Mouse (Mus musculus): ENCODE results near the gene Utp11. TPM values are rescaled to one million over a fixed set of nuclear protein-coding genes. Genes with fewer than 3 reads are reported as not detected.

The Utp11 gene
- total RNA-seq, 2 experiments from 2014 or later, result 15.9 to 16.9 TPM

GRCm38 (mm10) chr4:124672347-124673320 lies 20.8 kb downstream of the Utp11 start:
- DNase-seq, result peak in 1 of 2 experiments; percentile 34

DNA sequence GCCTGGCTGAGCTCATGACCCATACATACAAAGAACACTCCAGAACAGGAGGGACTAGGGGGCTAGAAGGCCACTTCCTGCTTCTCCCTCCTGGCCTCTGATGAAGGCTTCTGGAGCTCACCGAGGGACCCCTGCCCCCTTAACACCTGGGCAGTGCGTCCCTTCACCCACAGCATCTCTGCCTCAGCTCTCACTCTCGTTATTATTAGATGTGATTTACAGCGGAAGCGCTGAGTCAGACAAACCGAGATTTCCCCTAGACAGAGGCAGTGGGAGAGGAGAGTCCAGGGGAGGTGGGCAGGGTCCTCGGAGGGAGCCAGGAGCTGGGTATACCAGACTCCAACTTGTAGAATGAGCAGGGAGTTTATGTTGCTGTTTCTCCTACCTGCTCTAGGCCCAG lies 21.8 kb downstream of the Utp11 start:
- DNase-seq, result no peak

DNA sequence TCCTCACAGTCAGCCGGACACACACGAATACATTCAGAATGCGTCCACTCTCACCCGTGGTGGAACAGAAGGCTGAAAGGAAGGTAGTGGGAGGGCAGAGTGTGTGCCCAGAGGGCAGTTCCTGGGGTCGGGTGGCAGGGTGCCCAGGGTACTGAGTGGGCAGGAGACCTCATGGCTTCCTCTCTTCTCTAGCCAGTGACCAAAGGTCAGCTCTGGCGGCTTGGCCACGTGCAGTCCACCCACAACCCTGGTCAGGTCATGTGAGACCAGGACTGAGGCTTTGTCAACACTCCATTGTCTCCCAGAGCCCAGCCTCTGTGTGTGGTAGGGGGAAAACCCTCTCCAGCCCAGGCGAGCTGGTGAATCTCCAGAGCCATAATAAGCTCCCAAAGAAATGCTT lies 23.2 kb downstream of the Utp11 start:
- no peak for DNase-seq

GRCm38 (mm10) chr4:124668078-124668477 lies 25.3 kb downstream of the Utp11 start:
- DNase-seq, result no peak

- no peak for DNase-seq
Measured at GRCm38 (mm10) chr4:124667476-124668033, 25.8 kb downstream of the Utp11 start.

DNA sequence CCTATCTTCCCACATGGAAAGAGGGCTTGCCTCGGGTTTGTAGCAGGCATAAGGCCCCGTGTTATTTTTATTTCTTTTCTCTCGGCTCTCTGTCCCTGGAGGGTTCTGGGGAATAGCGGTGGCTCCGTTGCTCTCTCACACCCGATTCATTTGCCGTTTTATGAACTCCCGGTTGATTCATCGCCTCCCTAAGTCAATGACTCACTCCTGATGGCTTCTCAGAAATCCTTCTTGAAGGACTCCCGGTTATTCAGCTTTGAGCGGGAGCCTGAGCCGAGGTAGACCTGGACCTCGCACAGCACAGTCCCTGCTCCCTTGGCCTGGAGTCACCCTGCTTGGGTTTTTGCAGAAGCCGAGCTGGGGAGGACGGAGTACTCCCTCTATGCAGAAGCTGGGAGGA lies 28.8 kb downstream of the Utp11 start:
- no peak for DNase-seq

GRCm38 (mm10) chr4:124664185-124664584 lies 29.2 kb downstream of the Utp11 start:
- DNase-seq, result no peak

DNA sequence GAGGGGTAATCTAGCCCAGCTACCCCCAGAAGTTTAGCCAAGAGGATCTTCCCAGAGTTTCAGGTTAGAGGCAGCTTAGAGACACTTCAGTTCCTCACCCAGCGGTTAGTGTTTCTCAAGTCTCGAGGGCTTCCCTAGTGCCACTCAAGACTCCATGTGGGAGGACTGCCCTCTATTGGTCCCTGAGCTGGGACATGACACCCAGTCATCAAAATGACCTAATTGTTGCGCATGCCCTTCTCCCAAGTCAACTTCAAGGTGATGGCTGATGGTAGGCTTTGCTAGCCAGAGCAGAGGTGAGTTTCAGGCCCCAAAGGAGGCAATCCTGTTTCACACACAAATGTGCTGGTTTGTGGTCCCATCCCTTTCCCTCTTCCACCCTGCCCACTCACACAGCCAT lies 30.4 kb downstream of the Utp11 start:
- no peak for DNase-seq

GRCm38 (mm10) chr4:124660603-124661002 lies 32.8 kb downstream of the Utp11 start:
- DNase-seq, result no peak

DNA sequence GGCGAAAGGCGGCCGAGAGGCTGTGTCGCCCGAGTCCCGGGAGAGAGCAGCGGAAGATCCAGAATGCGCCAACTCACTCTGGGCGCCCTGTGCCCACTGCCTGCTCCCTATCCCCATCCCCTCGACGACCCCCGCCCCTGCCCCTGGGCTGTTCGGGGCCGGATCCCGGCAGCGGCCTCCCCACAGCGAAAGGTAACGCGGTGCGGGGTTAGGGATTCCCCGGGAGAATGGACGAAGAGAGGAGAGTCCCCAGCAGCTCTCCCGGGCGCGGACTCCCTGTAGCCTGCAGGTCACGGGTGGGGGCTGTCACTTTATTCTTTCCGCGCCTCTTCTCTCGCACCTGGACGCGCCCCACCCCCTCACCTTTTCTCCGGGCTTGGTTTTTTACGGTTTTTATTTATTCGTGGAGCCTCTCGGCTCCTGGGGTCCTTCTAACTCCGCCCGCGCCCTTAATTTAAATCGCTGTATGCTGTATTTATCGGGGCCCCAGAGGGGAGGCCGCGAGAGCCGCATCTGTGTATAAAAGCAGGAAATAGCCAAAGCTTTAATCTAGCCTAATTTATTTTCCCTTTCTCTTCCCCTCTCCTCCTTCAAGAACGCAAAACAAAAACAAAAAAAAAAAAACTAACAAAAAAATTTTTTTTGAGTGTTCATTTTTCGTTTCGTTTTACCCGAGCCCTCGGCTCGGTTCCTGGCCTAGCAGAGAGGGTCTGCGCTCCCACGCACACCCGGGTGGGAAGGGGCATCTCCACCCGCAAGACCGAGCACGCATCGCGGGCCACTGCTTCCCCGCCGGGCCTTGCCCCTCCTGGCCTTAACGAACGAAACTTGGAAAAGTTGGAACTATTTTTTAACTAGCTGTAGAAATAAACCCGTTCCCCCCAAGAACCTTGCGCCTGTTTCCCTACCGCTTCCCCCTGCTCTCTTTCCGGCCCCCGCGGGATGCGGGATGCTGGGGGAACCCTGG lies 33.9 kb downstream of the Utp11 start:
- no peak for DNase-seq

DNA sequence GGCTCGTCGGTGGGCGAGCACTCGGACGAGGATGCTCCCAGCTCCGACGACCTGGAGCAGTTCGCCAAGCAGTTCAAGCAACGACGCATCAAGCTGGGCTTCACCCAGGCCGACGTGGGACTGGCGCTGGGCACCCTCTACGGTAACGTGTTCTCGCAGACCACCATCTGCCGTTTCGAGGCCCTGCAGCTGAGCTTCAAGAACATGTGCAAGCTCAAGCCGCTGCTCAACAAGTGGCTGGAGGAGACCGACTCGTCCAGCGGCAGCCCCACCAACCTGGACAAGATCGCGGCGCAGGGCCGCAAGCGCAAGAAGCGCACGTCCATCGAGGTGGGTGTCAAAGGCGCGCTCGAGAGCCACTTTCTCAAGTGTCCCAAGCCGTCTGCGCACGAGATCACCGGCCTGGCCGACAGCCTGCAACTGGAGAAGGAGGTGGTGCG lies 35.0 kb downstream of the Utp11 start:
- DNase-seq, result no peak

GRCm38 (mm10) chr4:124657781-124658180 lies 35.6 kb downstream of the Utp11 start:
- DNase-seq, result no peak

- DNase-seq, result peak; percentile 87 to 89
Measured at GRCm38 (mm10) chr4:124656854-124657650, 36.3 kb downstream of the Utp11 start.

DNA sequence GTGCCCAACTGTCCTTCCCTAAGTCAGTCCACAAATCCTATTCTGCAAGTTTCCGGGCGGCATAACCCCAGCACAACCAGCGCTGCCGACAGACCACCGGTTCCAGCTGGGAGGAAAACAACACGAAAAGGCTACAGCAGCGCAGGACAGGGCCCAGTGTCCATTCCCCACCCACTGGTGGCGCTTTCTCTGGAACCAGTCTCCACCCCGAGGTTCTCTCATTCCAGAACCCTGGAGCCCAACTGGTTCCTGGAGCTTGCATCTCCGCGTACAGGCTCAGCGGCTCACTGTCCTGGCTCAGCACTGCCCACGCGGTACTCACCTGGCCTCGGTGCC lies 36.9 kb downstream of the Utp11 start, which contains the start of gene Pou3f1:
Gene Pou3f1 (plus strand): TSS at position 290 of the 336 bp plus-strand sequence.
- DNase-seq, result no peak

- no peak for DNase-seq
Measured at GRCm38 (mm10) chr4:124652886-124653285, 40.5 kb downstream of the Utp11 start.

DNA sequence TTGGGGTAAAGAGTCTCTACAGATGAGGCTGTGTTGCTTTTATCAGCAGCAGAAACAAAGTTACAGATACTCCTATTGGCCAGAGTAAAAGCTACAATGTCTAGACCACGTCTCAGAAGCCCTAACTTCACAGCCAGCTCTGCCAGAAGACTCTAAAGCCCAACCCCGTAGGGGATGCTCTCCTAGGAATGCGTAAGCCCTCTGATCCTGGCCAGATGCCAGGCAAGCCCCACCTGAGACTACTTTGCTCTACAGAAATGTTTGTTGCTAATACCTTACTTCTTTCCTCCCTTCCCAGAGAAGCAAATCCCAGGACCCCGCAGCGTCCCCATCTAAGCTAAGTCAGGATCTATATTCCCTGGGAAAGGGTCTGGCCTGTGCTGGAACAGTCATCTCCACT lies 45.5 kb downstream of the Utp11 start:
- no peak for DNase-seq

- DNase-seq, result no peak
Measured at GRCm38 (mm10) chr4:124646591-124646990, 46.8 kb downstream of the Utp11 start.

- DNase-seq, result no peak
Measured at GRCm38 (mm10) chr4:124644974-124645433, 48.4 kb downstream of the Utp11 start.

- no peak for DNase-seq
Measured at GRCm38 (mm10) chr4:124643859-124644258, 49.5 kb downstream of the Utp11 start.

DNA sequence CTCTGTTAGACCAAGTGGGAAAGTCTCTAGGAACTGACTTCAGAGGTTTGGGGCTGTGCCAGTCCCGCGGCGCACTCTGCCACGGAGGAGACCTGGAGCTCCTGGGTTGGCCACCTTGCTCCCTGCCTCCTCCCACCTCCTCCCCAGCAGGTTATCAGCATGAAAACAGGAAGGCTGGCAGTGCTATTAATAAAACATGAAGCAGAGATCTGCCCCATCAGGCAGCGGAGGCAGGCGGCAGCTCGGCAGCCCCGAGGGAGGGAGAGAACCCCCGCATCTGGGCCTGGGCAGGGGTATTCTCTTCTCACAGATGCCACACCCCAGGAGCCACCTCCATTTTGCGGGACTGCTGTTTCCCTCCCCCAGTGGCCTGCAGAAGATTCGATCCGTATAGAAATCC lies 53.7 kb downstream of the Utp11 start:
- no peak for DNase-seq

- no peak for DNase-seq
Measured at GRCm38 (mm10) chr4:124633281-124633680, 60.1 kb downstream of the Utp11 start.

DNA sequence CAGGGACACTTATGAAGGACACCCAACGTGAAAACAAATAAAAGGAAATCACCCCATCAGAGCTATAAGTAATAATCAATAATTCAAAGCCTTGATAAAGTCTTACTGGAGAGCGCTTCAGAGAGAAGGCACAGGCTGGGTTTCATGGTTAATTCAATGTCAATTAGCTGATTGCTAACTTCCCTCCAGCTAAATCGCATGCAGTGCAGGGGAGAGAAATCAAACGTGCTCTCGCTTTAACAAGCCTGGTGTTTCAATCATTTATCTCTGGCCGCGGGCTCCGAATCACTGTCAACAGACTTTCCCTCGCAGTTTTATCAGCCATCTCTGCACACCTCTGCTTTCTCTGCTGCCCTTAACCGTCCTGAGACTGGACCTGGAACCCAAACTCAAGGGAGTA lies 60.5 kb downstream of the Utp11 start:
- no peak for DNase-seq

Measured in layer of hippocampus, postnatal 36 days (tissue).